Mouse (Mus musculus) cerebellum, adult (tissue): ENCODE measurements around the gene Ptprt.
"Not testable (repeated sequence)": the region's sequence is repeated elsewhere in the genome, so short reads cannot be mapped to it uniquely, and the experiment has no call there.

Experiments used
- ATAC-seq: cut with Nextera tagmentation; 2 replicates; pipeline ENCODE4 v1.9.2; 2017; ENCODE audit warnings: mild to moderate bottlenecking, moderate library complexity, mixed read lengths; ENCODE audit not compliant: insufficient number of reproducible peaks, low FRiP score, low TSS enrichment

The Ptprt gene

GRCm38 (mm10) chr2:161572201-161572600 is 1088.7 kb downstream of the Ptprt start:
- ATAC-seq, result no peak

DNA sequence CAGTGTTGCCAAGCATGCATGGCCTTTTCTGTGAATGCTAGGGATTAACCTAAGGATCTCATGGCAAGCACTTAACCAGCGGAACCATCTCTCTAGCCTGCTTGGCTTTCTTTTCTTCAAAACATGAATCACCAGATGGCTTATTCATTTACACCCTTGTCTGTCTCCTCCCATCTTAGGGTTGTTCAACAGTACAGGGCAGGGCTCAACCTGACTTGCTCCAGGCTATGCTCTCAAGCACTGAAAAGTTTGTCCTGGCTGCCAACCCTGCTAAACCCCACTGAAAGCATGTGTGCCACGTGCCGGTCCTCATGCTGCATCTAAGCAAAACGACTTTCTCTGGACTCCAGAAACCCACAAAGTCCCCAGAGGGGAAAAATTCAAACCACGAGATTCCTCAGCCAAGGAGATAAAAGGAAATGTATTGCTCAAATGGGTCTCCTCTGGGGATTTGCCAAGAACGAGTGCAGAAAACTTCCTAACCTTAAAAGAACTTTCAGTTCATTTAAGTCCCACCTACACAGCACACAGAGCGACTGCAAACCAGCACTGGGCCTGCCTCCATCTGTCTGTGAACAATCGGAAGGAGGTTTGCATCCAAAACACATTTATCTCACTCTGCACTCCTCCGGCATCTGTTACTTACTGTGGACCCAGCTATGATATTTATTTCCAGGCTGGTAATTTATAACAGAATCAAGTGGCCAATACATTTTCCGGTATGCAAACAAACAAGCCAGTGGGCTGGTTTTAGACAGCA is 1090.5 kb downstream of the Ptprt start:
- no peak for ATAC-seq

GRCm38 (mm10) chr2:161561502-161561901 is 1099.4 kb downstream of the Ptprt start:
- ATAC-seq, result no peak

DNA sequence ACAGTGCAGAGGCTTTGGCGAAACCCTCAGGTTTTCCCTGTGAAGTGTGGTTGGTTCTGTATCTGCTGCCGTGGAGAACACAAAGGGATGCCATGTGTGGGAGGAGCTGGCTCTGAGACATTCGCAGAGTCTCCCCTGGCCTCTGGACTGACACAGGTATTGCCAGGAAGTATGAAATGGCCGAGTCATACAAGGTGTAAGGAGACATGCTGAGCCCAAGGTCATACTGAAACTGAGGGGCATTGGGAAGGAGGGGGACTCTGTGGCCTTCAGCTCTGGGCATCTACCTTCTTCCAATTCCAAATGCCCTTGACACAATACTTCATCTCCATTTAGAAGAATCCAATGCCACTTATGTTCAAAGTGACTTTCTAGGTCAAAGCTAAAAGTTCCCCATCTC is 1103.1 kb downstream of the Ptprt start:
- ATAC-seq, result no peak

DNA sequence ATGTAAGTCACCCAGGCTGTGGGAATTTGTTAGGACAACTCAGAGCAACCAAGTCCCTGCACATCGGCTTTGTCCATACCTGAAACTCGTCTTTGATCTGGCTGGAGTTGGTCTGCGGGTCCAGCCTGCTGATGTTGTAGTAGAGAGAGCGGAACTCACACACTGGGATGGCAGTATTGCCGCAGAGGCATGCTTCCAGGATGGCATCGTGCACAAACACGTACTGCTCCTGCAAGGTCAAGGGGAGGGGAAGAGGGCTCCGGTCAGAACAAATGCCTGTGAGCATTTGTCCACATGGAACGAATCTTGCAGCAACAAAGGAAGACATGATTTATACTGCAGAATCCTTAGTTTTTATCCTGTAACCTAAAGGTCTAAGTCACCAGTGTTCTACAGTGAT is 1107.3 kb downstream of the Ptprt start:
- no peak for ATAC-seq

DNA sequence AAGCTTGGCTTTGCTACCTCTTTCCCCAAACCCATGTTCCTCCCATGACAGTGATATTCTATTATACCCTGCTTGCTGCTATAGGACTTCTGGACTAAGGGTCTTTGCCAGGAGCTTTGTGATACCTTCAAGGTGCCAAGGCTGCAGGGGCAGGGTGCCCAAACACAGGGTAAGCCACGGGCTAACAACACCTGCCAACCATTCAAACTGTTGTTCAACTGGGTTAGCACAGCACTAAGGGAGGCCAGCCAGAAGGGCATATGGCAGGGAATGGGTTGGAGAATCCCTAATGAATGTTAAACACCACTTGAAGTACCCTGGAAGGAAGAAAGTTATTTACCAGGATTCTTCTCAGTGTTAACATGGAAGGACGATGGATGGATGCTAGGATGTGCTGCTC is 1108.9 kb downstream of the Ptprt start:
- peak; percentile 63 for ATAC-seq

DNA sequence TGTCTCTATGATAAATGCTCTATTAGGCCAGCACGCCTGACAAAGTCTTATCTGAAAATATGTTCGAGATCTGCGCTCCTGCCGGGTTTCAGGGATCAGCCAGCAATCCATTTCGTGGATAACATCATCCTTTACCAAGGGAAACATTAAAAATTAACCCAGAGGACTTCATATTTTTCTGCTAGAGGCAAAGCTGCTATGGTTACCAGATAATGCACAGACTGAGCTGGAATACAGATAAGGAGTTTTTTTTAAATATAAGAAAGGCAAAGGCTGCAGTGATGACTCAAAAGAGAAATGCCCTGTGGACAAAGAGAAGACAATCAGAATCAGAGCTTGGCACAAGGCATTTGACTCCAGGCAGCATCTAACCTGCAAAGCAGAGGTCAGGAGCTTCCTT is 1111.4 kb downstream of the Ptprt start:
- ATAC-seq, result no peak

GRCm38 (mm10) chr2:161547318-161547717 is 1113.6 kb downstream of the Ptprt start:
- ATAC-seq, result 0 out of 2 replicates have a peak, but pooled peaks have one; percentile 56

GRCm38 (mm10) chr2:161545406-161545805 is 1115.5 kb downstream of the Ptprt start:
- ATAC-seq, result no peak

- ATAC-seq, result no peak
These were observed 1126.8 kb downstream of the Ptprt start for GRCm38 (mm10) chr2:161534151-161534550.

DNA sequence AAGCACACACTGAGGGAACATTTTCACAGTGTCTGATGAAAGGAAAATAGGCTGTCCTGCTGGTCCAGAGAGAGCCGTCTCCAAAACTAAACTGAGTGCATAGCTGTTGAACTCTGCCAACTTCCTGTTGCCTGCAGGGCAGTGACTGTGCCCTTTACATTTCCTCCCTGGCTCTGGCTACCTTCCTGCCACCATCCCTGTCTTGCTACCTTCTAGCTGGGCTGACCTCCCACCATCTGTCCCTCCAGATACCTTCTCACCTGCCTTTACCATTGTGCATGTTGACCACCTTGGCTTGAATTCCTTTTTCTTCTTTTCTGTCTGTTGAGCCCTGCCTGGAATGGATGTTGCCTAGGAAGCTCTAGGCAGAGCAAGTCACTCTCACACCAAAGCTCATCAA is 1133.8 kb downstream of the Ptprt start:
- ATAC-seq, result peak; percentile 92

GRCm38 (mm10) chr2:161519671-161520070 is 1141.3 kb downstream of the Ptprt start:
- no peak for ATAC-seq

DNA sequence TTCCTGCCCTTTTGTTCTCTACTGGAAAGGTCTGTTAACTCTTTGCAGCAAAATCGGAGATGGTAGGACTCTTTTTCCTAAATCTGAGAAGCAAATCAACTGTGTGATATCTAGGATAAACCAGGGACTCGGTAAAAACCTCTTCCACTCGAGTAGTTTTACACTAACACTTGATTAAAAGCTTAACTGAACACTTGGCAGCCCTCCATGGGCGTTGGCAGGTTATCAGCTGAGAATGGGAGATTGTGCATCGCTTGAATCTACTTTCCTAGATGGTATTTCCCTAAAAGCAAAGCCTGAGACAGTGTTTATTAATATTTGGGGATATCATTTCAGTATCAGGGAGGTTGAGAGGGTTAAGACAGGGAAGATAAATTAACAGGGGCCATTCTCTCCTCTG is 1144.0 kb downstream of the Ptprt start:
- ATAC-seq, result 0 out of 2 replicates have a peak, but pooled peaks have one; percentile 20

DNA sequence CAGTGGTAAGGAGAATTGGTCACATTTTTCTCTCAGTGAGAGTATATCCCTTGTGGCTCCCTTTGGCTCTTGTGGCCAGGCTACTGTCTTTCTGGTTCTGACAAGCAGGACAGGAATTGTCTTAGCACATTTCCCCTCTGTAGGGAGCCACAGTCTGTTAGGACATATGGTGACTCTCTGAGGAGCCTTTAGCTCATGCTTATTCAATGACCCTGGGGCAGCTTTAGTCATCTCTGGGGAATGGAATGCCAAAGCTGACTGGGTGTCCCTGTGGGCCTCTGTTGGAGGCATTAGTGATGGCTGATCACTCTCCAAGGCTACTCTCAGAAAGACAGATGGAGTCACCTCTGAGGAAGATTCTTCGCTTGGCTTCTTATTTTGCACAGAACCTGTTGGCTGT is 1147.7 kb downstream of the Ptprt start:
- ATAC-seq, result peak; percentile 90

GRCm38 (mm10) chr2:161511880-161512570 is 1148.9 kb downstream of the Ptprt start:
- ATAC-seq, result not testable (repeated sequence)

DNA sequence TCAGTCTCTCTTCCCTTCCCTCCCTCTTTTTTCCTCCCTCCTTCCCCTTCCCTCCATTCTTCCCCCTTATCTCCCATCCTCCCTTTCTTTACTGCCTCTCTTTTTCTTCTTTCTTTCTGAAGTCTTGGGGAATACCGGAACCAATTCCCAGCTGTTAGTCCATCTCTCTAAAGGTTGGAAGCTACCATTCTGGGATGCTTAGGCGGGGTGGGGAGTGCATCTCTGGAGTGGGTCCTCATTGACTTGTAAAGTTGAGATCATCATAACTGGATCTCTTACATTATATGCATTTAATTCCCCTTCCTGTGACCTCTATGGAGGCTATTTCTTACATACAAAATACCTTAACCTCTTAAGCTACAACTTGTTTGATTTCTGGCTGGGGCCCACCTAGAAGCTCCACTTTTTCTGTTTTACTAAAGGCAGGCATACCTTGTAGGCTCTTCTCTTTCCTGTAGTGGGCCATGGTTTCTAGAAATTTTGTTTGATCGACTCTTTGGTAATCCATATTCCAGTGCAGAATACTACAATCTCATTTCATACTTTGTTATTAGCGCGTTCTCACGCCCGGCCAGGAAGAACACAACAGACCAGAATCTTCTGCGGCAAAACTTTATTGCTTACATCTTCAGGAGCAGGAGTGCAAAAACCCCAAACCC is 1149.7 kb downstream of the Ptprt start:
- no peak for ATAC-seq

- ATAC-seq, result no peak
These were observed 1161.6 kb downstream of the Ptprt start for GRCm38 (mm10) chr2:161499097-161499899.

GRCm38 (mm10) chr2:161498449-161499096 is 1162.4 kb downstream of the Ptprt start:
- peak; percentile 66 for ATAC-seq

GRCm38 (mm10) chr2:161481741-161482140 is 1179.2 kb downstream of the Ptprt start:
- no peak for ATAC-seq

GRCm38 (mm10) chr2:161480445-161480844 is 1180.5 kb downstream of the Ptprt start:
- no peak for ATAC-seq
